Mouse (Mus musculus): ENCODE data around the gene Wnt10b. TPM values are rescaled to one million over a fixed set of nuclear protein-coding genes. Genes with fewer than 3 reads are reported as not detected.

Wnt10b gene
- polyA plus RNA-seq, 1 experiment from 2014 or later: 2.3 TPM

DNA sequence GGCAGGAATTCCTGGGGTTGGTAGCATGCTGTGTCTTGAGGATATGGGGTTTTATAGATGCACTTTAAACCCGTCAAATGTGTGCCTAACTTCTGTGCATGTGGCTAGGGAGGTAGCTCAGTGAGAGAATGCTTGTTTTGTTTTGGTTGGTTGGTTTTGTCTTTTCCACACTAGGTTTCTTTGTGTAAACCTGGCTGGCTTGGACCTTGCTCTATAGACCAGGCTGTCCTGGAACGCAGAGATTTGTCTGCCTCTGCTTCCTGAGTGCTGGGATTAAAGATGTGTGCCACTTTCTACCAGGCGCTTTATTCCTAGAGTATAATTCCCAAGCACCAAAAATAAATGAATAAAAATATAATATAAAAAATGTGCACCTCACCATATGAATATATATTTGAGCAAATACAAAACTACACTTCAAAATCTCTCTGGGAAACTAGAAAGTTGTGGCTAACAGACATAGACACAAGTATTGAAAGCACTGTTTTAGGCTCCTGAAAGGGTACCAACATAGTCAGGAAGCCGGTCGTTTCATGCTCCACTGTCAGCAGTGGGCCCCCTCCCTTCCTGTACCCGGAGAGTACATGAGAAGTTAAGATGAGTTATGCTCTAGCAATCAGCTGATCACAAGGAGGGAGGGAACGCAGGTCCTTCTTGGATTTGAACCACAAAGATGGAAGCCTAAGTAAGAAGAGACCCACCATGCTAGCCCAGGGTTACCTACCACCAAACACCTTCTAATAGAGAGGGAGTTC is 48.0 kb downstream of the Wnt10b start:
- H3K4me1 ChIP-seq (ENCODE audit: control insufficient read depth, insufficient read depth, low read length): no peaks in the 10 kb centered on the region; the same call in 1 of the 2 replicates
- ATAC-seq (replicated peaks; ENCODE audit: insufficient number of reproducible peaks, low FRiP score, low TSS enrichment, low read depth) (no peak), DNase-seq (ENCODE audit: low spot score) (no peak)
- no peak overlapping the region for H3K4me2 ChIP-seq (ENCODE audit: low read depth, low read length)
- H3K27me3 ChIP-seq (ENCODE audit: control insufficient read depth, insufficient read depth, low read length): no peaks in the 10 kb centered on the region
- no peak overlapping the region for H3K4me3 ChIP-seq (ENCODE audit: low read depth, low read length)
- H3K9me3 ChIP-seq (replicated peaks; ENCODE audit: control insufficient read depth, low read length): no peaks in the 10 kb centered on the region
- H3K9ac ChIP-seq (replicated peaks; ENCODE audit: low read length): no peak overlapping the region
- H3K36me3 ChIP-seq (replicated peaks; ENCODE audit: control insufficient read depth, insufficient read depth, low read depth, low read length): no peaks in the 10 kb centered on the region
- H3K27ac ChIP-seq (replicated peaks; ENCODE audit: low read depth, low read length): no peak overlapping the region
- 76% methylated on average over 7 of the region's 7 CpGs for WGBS

DNA sequence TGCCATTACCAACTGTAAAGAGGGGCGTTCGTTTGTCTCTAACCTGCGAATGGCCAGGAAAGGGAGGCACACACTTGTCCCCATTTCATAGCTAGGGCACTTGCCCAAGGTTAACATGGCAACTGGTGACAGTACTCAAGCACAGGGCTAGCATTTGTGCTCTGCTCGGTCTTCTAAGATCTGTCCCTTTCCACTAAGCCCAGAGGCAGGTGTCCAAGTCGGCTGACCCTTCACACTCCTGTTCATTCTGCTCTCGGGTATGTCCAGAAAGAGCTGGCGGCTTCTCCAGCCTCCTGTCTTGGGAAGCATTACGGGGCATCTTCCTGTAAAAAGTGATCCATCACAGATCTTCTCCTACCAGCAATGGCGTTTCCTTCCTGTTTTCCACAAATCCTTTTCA is 49.6 kb downstream of the Wnt10b start:
- no peaks in the 10 kb centered on the region for H3K27me3 ChIP-seq (ENCODE audit: control insufficient read depth, insufficient read depth, low read length)
- peak overlapping the region; percentile 87 for H3K4me2 ChIP-seq (ENCODE audit: low read depth, low read length)
- 37% methylated on average over 9 of the region's 9 CpGs for WGBS
- no peak overlapping the region for H3K27ac ChIP-seq (replicated peaks; ENCODE audit: low read depth, low read length)
- H3K9ac ChIP-seq (replicated peaks; ENCODE audit: low read length): no peak overlapping the region
- ATAC-seq (replicated peaks; ENCODE audit: insufficient number of reproducible peaks, low FRiP score, low TSS enrichment, low read depth) (no peak), DNase-seq (ENCODE audit: low spot score) (no peak)
- no peaks in the 10 kb centered on the region for H3K36me3 ChIP-seq (replicated peaks; ENCODE audit: control insufficient read depth, insufficient read depth, low read depth, low read length)
- H3K4me1 ChIP-seq (ENCODE audit: control insufficient read depth, insufficient read depth, low read length): no peaks in the 10 kb centered on the region; the same call in 1 of the 2 replicates
- no peak overlapping the region for H3K4me3 ChIP-seq (ENCODE audit: low read depth, low read length)
- no peaks in the 10 kb centered on the region for H3K9me3 ChIP-seq (replicated peaks; ENCODE audit: control insufficient read depth, low read length)

DNA sequence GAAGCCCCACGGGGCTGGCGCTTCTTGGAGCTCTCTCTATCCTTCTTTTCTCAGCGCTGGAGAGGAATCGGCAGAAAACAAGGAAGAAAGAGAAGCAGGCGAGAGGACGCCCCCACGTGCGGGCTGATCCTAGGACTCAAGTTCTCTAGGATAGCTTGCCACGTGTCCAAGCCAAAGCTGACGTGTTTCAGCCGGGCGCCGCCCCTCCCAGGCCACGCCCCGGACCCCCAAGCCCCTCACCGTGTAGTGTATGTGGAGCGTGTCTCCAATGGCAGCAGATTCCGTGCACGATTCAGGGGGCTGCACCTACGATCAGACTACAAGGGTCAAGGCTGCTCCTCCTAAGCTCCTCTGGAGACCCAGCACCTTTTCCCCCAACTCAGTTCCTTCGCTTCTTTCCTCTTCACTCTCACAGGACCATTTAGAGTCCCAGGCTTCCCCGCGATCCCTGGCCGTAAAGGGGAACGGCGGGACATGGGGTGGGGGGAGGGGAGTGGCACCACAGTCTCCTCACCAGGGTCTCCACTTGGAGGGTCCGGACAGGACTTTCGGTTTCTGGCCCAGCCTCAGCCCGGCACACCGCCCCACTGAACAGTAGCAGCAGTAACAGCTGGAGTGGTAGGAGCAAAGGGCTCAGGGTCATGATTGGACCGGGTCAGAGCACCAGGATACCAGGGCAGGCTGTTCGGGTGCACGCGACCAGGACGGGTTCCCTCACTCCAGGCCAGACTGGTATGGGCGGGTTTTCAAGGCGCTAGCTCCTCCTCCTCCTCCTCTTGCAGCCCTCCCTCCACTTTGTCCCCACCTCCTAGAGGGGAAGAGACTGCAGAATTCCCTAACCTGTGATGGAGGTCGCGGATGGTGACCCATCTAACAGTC is 50.3 kb downstream of the Wnt10b start, which contains the start of gene Fkbp11:
Gene Fkbp11 (minus strand): TSS at position 756 of the 879 bp plus-strand sequence.
- DNase-seq (ENCODE audit: low spot score): peak; percentile 82
- ATAC-seq (replicated peaks; ENCODE audit: insufficient number of reproducible peaks, low FRiP score, low TSS enrichment, low read depth): peak; percentile 80
- Histone ChIP-seq H3K4me1 (ENCODE audit: control insufficient read depth, insufficient read depth, low read length) (peaks cover 2% of the 10 kb centered on the region; the same call in 1 of the 2 replicates), H3K9ac (replicated peaks; ENCODE audit: low read length) (peak within 1 kb of the TSS; percentile 55), H3K4me3 (ENCODE audit: low read depth, low read length) (peak within 1 kb of the TSS; percentile 48), H3K27ac (replicated peaks; ENCODE audit: low read depth, low read length) (no peak within 1 kb of the TSS), H3K4me2 (ENCODE audit: low read depth, low read length) (peak within 1 kb of the TSS; percentile 87), H3K9me3 (replicated peaks; ENCODE audit: control insufficient read depth, low read length) (no peaks in the 10 kb centered on the region), H3K27me3 (ENCODE audit: control insufficient read depth, insufficient read depth, low read length) (no peaks in the 10 kb centered on the region), H3K36me3 (replicated peaks; ENCODE audit: control insufficient read depth, insufficient read depth, low read depth, low read length) (no peaks in the 10 kb centered on the region)
- under 1% methylated on average over 37 of the region's 39 CpGs for WGBS

DNA sequence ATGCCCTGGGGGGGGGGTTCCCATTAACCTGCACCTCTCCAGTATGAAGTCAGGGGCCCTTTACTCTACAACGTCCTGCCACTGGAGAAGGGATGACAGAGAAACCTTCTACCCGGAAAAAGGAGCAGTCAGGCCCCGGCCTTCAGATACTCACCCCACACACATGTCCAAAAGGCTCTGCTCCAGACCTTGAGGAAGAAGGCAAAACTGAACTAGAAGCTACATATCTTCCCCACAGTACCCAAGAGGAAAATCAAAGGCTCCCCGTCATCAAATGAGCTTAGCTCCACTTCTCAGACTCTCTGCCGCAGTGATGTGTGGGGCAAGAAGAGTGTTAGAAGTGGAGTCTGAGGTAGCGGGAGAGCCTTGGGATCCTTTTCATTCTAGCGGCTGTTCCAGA is 51.2 kb downstream of the Wnt10b start:
- H3K27ac ChIP-seq (replicated peaks; ENCODE audit: low read depth, low read length): no peak overlapping the region
- DNase-seq (ENCODE audit: low spot score): no peak

DNA sequence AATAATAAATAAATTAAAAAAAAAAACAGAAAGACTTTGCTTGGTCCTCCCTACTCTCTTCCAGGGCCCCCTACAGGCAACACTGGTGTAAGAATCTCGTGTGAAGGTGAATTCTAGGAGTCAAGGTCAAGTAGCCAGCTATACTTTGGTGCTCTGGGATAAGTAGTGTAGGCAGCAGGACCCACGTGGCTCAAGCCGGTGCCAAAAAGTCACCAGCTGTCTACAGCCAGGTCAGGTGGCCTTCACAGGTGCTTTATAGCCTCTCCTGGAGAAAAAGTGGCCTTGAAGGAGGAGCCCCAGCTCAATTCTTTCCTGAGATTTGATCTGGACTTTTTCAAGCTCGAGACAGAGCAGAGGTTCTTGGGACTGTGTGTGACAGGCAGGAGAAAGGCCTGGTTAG is 51.9 kb downstream of the Wnt10b start:
- no peak overlapping the region for H3K4me2 ChIP-seq (ENCODE audit: low read depth, low read length)

More for the DNA sequence above, 51.2 kb downstream of the Wnt10b start:
- WGBS: 43% methylated on average over 7 of the region's 7 CpGs
- no peaks in the 10 kb centered on the region for H3K9me3 ChIP-seq (replicated peaks; ENCODE audit: control insufficient read depth, low read length)
- H3K4me1 ChIP-seq (ENCODE audit: control insufficient read depth, insufficient read depth, low read length): peaks cover 4% of the 10 kb centered on the region; the same call in 1 of the 2 replicates
- H3K4me2 ChIP-seq (ENCODE audit: low read depth, low read length): peak overlapping the region; percentile 87
- H3K4me3 ChIP-seq (ENCODE audit: low read depth, low read length): peak overlapping the region; percentile 48
- ATAC-seq (replicated peaks; ENCODE audit: insufficient number of reproducible peaks, low FRiP score, low TSS enrichment, low read depth): no peak
- H3K27me3 ChIP-seq (ENCODE audit: control insufficient read depth, insufficient read depth, low read length): no peaks in the 10 kb centered on the region
- H3K9ac ChIP-seq (replicated peaks; ENCODE audit: low read length): no peak overlapping the region; the same call in 1 of the 2 replicates
- no peaks in the 10 kb centered on the region for H3K36me3 ChIP-seq (replicated peaks; ENCODE audit: control insufficient read depth, insufficient read depth, low read depth, low read length)

DNA sequence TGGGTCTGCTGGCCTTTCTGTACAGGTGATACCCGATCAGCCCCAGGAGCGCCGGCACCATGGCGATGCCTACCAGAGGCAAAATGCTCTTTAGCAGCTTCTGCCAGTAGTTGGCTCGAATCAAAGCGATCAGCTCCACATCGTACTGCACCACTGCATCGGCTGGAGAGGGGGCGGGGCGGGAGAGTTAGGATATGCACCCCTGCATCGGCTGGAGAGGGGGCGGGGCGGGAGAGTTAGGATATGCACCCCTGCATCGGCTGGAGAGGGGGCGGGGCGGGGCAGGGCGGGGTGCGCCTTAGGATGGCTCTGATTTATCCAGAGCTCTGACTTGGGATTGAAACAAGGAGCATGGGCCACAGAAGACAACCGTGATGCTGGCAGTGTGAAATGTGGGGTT is 53.5 kb downstream of the Wnt10b start:
- peaks cover 4% of the 10 kb centered on the region; the same call in 1 of the 2 replicates for H3K4me1 ChIP-seq (ENCODE audit: control insufficient read depth, insufficient read depth, low read length)
- 37% methylated on average over 19 of the region's 19 CpGs for WGBS
- H3K4me3 ChIP-seq (ENCODE audit: low read depth, low read length): no peak overlapping the region
- H3K9me3 ChIP-seq (replicated peaks; ENCODE audit: control insufficient read depth, low read length): no peaks in the 10 kb centered on the region
- DNase-seq (ENCODE audit: low spot score) (no peak), ATAC-seq (replicated peaks; ENCODE audit: insufficient number of reproducible peaks, low FRiP score, low TSS enrichment, low read depth) (no peak)
- no peaks in the 10 kb centered on the region for H3K36me3 ChIP-seq (replicated peaks; ENCODE audit: control insufficient read depth, insufficient read depth, low read depth, low read length)
- no peaks in the 10 kb centered on the region for H3K27me3 ChIP-seq (ENCODE audit: control insufficient read depth, insufficient read depth, low read length)
- H3K4me2 ChIP-seq (ENCODE audit: low read depth, low read length): 0 out of 2 replicates have a peak overlapping the region, but pooled peaks have one; percentile 6
- no peak overlapping the region for H3K9ac ChIP-seq (replicated peaks; ENCODE audit: low read length)
- H3K27ac ChIP-seq (replicated peaks; ENCODE audit: low read depth, low read length): no peak overlapping the region

More for the DNA sequence above, 51.9 kb downstream of the Wnt10b start:
- 75% methylated on average over 4 of the region's 4 CpGs for WGBS
- Histone ChIP-seq H3K9ac (replicated peaks; ENCODE audit: low read length) (no peak overlapping the region), H3K27me3 (ENCODE audit: control insufficient read depth, insufficient read depth, low read length) (no peaks in the 10 kb centered on the region), H3K4me3 (ENCODE audit: low read depth, low read length) (no peak overlapping the region), H3K27ac (replicated peaks; ENCODE audit: low read depth, low read length) (no peak overlapping the region), H3K9me3 (replicated peaks; ENCODE audit: control insufficient read depth, low read length) (no peaks in the 10 kb centered on the region), H3K4me1 (ENCODE audit: control insufficient read depth, insufficient read depth, low read length) (peaks cover 4% of the 10 kb centered on the region; the same call in 1 of the 2 replicates), H3K36me3 (replicated peaks; ENCODE audit: control insufficient read depth, insufficient read depth, low read depth, low read length) (no peaks in the 10 kb centered on the region)
- no peak for DNase-seq (ENCODE audit: low spot score)
- no peak for ATAC-seq (replicated peaks; ENCODE audit: insufficient number of reproducible peaks, low FRiP score, low TSS enrichment, low read depth)

DNA sequence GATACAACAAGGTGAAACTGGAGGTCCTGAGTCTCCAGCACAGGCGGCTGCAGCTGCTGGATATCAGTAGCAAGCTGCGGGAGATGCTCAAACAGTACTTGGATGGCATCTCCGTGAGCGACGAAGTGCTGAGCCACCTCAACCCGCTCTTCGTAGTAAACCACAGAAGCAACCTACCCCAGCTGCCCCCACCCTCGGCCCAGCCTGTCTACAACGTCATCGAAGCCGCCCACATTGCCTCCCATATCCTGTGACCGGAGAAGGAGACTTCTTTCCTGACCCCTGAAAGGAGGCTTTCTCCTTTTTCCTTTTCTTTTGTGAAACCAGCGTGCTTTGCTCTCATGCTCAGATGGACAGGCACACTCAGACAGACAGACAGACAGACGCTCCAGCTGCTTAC is 55.1 kb downstream of the Wnt10b start:
- no peak for ATAC-seq (replicated peaks; ENCODE audit: insufficient number of reproducible peaks, low FRiP score, low TSS enrichment, low read depth)
- Histone ChIP-seq H3K27ac (replicated peaks; ENCODE audit: low read depth, low read length) (no peak overlapping the region), H3K4me2 (ENCODE audit: low read depth, low read length) (no peak overlapping the region), H3K4me3 (ENCODE audit: low read depth, low read length) (no peak overlapping the region), H3K4me1 (ENCODE audit: control insufficient read depth, insufficient read depth, low read length) (peaks cover 4% of the 10 kb centered on the region; the same call in 1 of the 2 replicates), H3K9ac (replicated peaks; ENCODE audit: low read length) (no peak overlapping the region), H3K36me3 (replicated peaks; ENCODE audit: control insufficient read depth, insufficient read depth, low read depth, low read length) (no peaks in the 10 kb centered on the region), H3K9me3 (replicated peaks; ENCODE audit: control insufficient read depth, low read length) (no peaks in the 10 kb centered on the region), H3K27me3 (ENCODE audit: control insufficient read depth, insufficient read depth, low read length) (no peaks in the 10 kb centered on the region)
- no peak for DNase-seq (ENCODE audit: low spot score)
- WGBS: 58% methylated on average over 14 of the region's 14 CpGs
